Mouse (Mus musculus): ENCODE data around the gene Cym. TPM values are rescaled to one million over a fixed set of nuclear protein-coding genes. Genes with fewer than 3 reads are reported as not detected.

Gene Cym
- 121 and 284 TPM in 2 replicates for polyA plus RNA-seq (2015; fragmentation: Nextera tagmentation; extraction: Ambion mirVana)

GRCm38 (mm10) chr3:107221608-107222007, at the start of gene Cym:
Cym (minus strand) TSS chr3:107221732.
- no peaks in the 10 kb centered on the region for H3K9me3 ChIP-seq (ENCODE audit: control insufficient read depth)
- no peaks in the 10 kb centered on the region for H3K27me3 ChIP-seq (replicated peaks; ENCODE audit: control insufficient read depth, insufficient read depth, low read length)
- no peak for ATAC-seq
- H3K4me1 ChIP-seq (replicated peaks; ENCODE audit: control insufficient read depth, insufficient read depth, low read length), result 0 out of 2 replicates have a peak, but pooled peaks cover 6% of the 10 kb centered on the region
- WGBS, result 57% methylated on average over 10 of the region's 10 CpGs
- no peak within 1 kb of the TSS for H3K27ac ChIP-seq (ENCODE audit: low read depth, low read length)
- no peak within 1 kb of the TSS for H3K4me2 ChIP-seq (replicated peaks; ENCODE audit: low read depth)
- no peak within 1 kb of the TSS for H3K9ac ChIP-seq (ENCODE audit: low read depth, low read length)
- H3K36me3 ChIP-seq (ENCODE audit: control insufficient read depth, insufficient read depth), result no peaks in the 10 kb centered on the region
- no peak within 1 kb of the TSS for H3K4me3 ChIP-seq (ENCODE audit: low read depth, low read length)
- no peak for TF ChIP-seq CTCF (IDR thresholded peaks at IDR 0.05; ENCODE audit: low read depth)

DNA sequence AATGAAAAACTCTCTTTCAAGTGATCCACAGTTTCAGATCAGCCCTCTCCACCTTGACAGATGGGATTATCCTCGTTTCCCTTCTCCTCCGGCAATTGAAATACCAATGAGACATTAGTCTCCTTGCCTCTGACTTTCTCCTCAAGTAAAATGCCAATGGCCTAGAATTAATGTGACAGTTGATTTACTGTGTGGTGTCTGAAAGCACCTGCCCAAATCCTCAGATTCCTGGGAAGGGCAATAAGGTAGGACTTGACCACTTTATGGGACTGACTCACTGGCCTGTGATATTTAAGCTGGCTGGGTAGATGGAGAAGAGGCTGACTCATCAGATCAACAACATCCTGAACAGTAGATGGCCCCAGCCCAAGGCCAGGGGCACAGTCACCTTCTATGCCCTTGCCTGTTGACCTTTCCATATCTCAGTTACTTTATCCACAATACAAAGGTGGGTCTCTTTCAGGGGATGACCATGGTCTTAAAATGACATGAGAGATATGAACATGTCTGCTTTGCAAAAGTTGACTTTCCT, 45.3 kb upstream of the Cym start:
- Histone ChIP-seq H3K4me3 (ENCODE audit: low read depth, low read length) (no peak overlapping the region), H3K9me3 (ENCODE audit: control insufficient read depth) (no peaks in the 10 kb centered on the region), H3K36me3 (ENCODE audit: control insufficient read depth, insufficient read depth) (no peaks in the 10 kb centered on the region), H3K27me3 (replicated peaks; ENCODE audit: control insufficient read depth, insufficient read depth, low read length) (no peaks in the 10 kb centered on the region), H3K4me2 (replicated peaks; ENCODE audit: low read depth) (no peak overlapping the region), H3K27ac (ENCODE audit: low read depth, low read length) (no peak overlapping the region), H3K9ac (ENCODE audit: low read depth, low read length) (no peak overlapping the region), H3K4me1 (replicated peaks; ENCODE audit: control insufficient read depth, insufficient read depth, low read length) (no peaks in the 10 kb centered on the region)
- WGBS, result 65% methylated on average over 2 of the region's 2 CpGs
- ATAC-seq, result no peak
- no peak for TF ChIP-seq CTCF (IDR thresholded peaks at IDR 0.05; ENCODE audit: low read depth)

DNA sequence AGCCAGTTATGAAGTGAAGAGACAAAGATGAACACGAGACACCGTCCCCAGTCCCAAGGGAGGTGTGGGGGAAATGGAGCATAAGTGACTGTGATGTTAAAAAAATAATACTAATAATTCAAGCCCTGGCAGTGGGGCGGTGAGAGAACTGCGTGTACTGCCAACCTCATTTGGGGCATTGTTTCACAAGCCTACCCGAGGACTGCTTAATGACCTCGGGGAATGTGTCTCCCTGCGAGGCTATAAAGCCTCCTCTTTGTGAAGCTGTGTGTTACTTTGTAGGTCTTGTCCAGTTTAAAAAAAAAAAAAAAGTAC, 40.3 kb upstream of the Cym start:
- H3K36me3 ChIP-seq (ENCODE audit: control insufficient read depth, insufficient read depth), result no peaks in the 10 kb centered on the region
- H3K4me2 ChIP-seq (replicated peaks; ENCODE audit: low read depth), result no peak overlapping the region
- H3K27me3 ChIP-seq (replicated peaks; ENCODE audit: control insufficient read depth, insufficient read depth, low read length), result no peaks in the 10 kb centered on the region
- no peaks in the 10 kb centered on the region for H3K9me3 ChIP-seq (ENCODE audit: control insufficient read depth)
- no peak overlapping the region for H3K9ac ChIP-seq (ENCODE audit: low read depth, low read length)
- H3K4me3 ChIP-seq (ENCODE audit: low read depth, low read length), result no peak overlapping the region
- TF ChIP-seq CTCF (IDR thresholded peaks at IDR 0.05; ENCODE audit: low read depth), result no peak
- 54% methylated on average over 7 of the region's 7 CpGs for WGBS
- no peak for ATAC-seq
- H3K4me1 ChIP-seq (replicated peaks; ENCODE audit: control insufficient read depth, insufficient read depth, low read length), result no peaks in the 10 kb centered on the region
- no peak overlapping the region for H3K27ac ChIP-seq (ENCODE audit: low read depth, low read length)

- 48% methylated on average over 8 of the region's 8 CpGs for WGBS
- no peak overlapping the region for H3K4me2 ChIP-seq (replicated peaks; ENCODE audit: low read depth)
- no peak for TF ChIP-seq CTCF (IDR thresholded peaks at IDR 0.05; ENCODE audit: low read depth)
- H3K4me1 ChIP-seq (replicated peaks; ENCODE audit: control insufficient read depth, insufficient read depth, low read length), result no peaks in the 10 kb centered on the region
- H3K9ac ChIP-seq (ENCODE audit: low read depth, low read length), result no peak overlapping the region
- no peak overlapping the region for H3K4me3 ChIP-seq (ENCODE audit: low read depth, low read length)
- ATAC-seq, result no peak
- H3K27ac ChIP-seq (ENCODE audit: low read depth, low read length), result no peak overlapping the region
- H3K27me3 ChIP-seq (replicated peaks; ENCODE audit: control insufficient read depth, insufficient read depth, low read length), result no peaks in the 10 kb centered on the region
- H3K9me3 ChIP-seq (ENCODE audit: control insufficient read depth), result no peaks in the 10 kb centered on the region
- no peaks in the 10 kb centered on the region for H3K36me3 ChIP-seq (ENCODE audit: control insufficient read depth, insufficient read depth)
Observed at GRCm38 (mm10) chr3:107260956-107261850, 39.7 kb upstream of the Cym start.

DNA sequence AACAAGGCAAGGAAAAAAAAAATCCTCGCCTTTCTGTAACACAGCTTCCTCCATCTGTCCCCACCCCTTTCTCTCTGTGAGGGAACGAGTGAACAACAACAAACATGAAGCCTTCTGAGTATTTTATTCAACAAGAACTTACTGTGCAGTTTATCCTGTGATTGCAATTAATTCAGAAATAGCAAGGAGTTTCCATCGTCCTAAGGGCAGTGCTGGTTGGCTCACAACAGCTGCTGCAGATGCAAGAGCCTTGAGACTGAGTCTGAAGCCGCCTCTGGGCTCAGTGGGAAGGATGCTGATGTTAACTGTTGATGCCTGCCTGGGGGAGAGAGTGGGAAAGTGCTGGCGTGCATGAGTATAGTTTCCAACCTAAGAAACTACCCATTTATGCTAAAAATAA, 36.4 kb upstream of the Cym start:
- Histone ChIP-seq H3K27ac (ENCODE audit: low read depth, low read length) (no peak overlapping the region), H3K36me3 (ENCODE audit: control insufficient read depth, insufficient read depth) (no peaks in the 10 kb centered on the region), H3K9me3 (ENCODE audit: control insufficient read depth) (no peaks in the 10 kb centered on the region), H3K4me1 (replicated peaks; ENCODE audit: control insufficient read depth, insufficient read depth, low read length) (no peaks in the 10 kb centered on the region), H3K4me2 (replicated peaks; ENCODE audit: low read depth) (no peak overlapping the region), H3K4me3 (ENCODE audit: low read depth, low read length) (no peak overlapping the region), H3K27me3 (replicated peaks; ENCODE audit: control insufficient read depth, insufficient read depth, low read length) (no peaks in the 10 kb centered on the region), H3K9ac (ENCODE audit: low read depth, low read length) (no peak overlapping the region)
- no peak for TF ChIP-seq CTCF (IDR thresholded peaks at IDR 0.05; ENCODE audit: low read depth)
- no peak for ATAC-seq
- WGBS, result 64% methylated on average over 5 of the region's 5 CpGs

- Histone ChIP-seq H3K4me2 (replicated peaks; ENCODE audit: low read depth) (no peak overlapping the region), H3K36me3 (ENCODE audit: control insufficient read depth, insufficient read depth) (no peaks in the 10 kb centered on the region), H3K4me3 (ENCODE audit: low read depth, low read length) (no peak overlapping the region), H3K27me3 (replicated peaks; ENCODE audit: control insufficient read depth, insufficient read depth, low read length) (no peaks in the 10 kb centered on the region), H3K9ac (ENCODE audit: low read depth, low read length) (no peak overlapping the region), H3K9me3 (ENCODE audit: control insufficient read depth) (no peaks in the 10 kb centered on the region), H3K4me1 (replicated peaks; ENCODE audit: control insufficient read depth, insufficient read depth, low read length) (no peaks in the 10 kb centered on the region), H3K27ac (ENCODE audit: low read depth, low read length) (no peak overlapping the region)
- no peak for TF ChIP-seq CTCF (IDR thresholded peaks at IDR 0.05; ENCODE audit: low read depth)
- no peak for ATAC-seq
- 67% methylated on average over 7 of the region's 7 CpGs for WGBS
Observed at GRCm38 (mm10) chr3:107256724-107257123, 35.2 kb upstream of the Cym start.

Data from intestine, postnatal 0 days (tissue).